13 mouse cellular contexts compared by ENCODE assay signal in the genomic region with DNA sequence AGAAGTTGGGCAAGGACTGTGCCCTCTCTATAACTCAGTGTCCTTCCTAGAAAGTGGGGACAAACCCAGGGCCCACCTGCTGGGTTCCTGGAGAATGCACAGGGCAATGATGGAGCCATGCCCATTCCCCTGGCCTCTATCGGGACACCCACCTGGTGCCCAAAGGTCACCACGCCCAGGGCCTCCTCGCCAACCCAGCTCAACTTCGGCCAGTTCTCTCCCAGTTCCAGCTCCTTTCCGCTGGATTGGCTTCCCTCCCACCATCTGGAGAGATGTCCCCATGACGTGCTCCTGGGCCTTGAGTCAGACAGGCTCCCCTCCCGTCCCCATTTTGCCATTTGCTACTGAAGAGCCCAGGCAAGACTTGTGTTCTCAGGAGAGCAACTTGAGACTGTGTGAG. TPM values are rescaled to one million over a fixed set of nuclear protein-coding genes. Genes with fewer than 3 reads are reported as not detected.
"Had no signal": no experiment of that assay in that cellular context is flagged by ENCODE, and none has a peak within 500 bp of the region (broad histone marks: within the 10 kb centered on the region; RNA-seq: fewer than 3 reads in every experiment).

No protein-coding gene starts in this region.

- DNase-seq: kidney, postnatal 14 days; liver, embryonic 13.5 days; liver, postnatal 0 days; lung, postnatal 14 days; right cerebral cortex, postnatal 14 days; thymus, postnatal 36 days had no signal

- H3K27me3 ChIP-seq: limb, embryonic 15.5 days; lung, embryonic 15.5 days; neural tube, embryonic 13.5 days had no signal

- H3K9ac ChIP-seq: limb, embryonic 15.5 days; liver, embryonic 13.5 days; liver, postnatal 0 days; lung, embryonic 15.5 days; neural tube, embryonic 13.5 days had no signal

- ATAC-seq: liver, postnatal 0 days; midbrain, embryonic 16.5 days had no signal

- H3K4me1 ChIP-seq: liver, embryonic 13.5 days; lung, embryonic 15.5 days; megakaryocyte, embryonic 14.5 days had no signal

- H3K36me3 ChIP-seq: liver, embryonic 13.5 days; lung, embryonic 15.5 days had no signal

- H3K9me3 ChIP-seq: limb, embryonic 15.5 days; liver, embryonic 13.5 days; lung, embryonic 15.5 days; megakaryocyte, embryonic 14.5 days; neural tube, embryonic 13.5 days had no signal

- H3K4me2 ChIP-seq: limb, embryonic 15.5 days; liver, embryonic 13.5 days; lung, embryonic 15.5 days; midbrain, embryonic 11.5 days; neural tube, embryonic 13.5 days had no signal

- H3K4me3 ChIP-seq: limb, embryonic 15.5 days; liver, embryonic 13.5 days; lung, embryonic 15.5 days; megakaryocyte, embryonic 14.5 days; neural tube, embryonic 13.5 days had no signal

- H3K27ac ChIP-seq: limb, embryonic 15.5 days; liver, embryonic 13.5 days; lung, embryonic 15.5 days; macrophage; neural tube, embryonic 13.5 days had no signal

RNA-seq across cellular contexts. Expression of a gene that starts 15.3 kb away (rescaled TPM):
- polyA plus RNA-seq: macrophage had no signal
